Mouse (Mus musculus) cerebellum, postnatal 4 days (tissue): ENCODE results near the gene Vps45.

ENCODE experiments used
- DNase-seq, 2 experiments: peaks; one replicate each; pipeline ENCODE4 v3.0.0; 2022; ENCODE audit warnings: low spot score in 2 of 2, mixed read lengths in 1 of 2

Gene Vps45

DNA sequence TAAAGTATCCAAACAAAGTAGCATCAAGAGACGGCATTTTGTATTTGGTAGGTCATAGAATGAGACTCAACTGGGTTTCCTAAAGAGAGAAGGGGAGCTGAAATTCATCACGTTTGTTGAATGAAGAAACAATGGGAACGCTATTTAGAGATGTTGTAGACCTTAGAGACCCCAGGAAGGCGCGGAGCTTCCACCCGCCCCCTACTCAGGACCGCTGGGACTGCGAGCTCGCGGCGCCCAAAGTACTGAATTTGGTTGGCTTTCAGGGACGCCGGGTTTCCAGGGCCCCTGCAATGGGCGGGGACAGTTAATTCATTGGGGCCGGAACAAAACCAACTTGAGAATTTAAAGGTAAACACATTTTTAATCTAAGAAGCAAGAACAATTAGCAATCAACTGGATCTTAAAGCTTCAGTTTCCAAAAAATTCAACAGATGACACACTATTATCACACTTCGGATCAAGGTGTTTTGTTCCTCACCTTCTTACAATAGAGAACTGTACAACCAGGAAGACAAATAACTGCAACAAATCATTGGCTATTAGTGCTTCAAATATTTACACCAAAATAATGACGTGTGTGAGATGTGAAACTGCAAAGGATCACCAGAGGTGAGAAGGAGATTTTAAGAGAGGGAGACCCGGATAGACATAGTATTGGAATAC, at the start of gene Vps45:
TSS of gene Vps45 (minus strand) at position 236 of the 666 bp plus-strand sequence.
- peak; percentile 31 to 55 for DNase-seq

DNA sequence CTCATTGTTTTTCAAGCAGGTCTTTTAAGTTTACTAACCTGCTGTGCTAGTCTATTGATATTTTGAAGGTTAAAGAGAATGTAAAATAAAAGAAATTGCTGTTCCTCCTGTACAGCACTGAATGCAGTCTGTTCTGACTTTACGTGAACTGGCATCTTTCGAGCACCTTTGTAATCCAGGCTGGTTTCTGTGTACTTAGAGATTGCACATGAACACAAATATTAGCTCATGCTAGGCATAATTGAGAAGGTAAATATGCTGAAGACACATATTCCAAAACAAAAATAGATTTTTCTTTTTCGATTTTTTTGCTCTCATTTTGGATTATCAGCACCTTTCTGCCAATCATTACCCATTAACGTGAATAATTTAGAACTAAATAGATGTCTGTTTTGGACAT, 47.9 kb upstream of the Vps45 start:
- no peak for DNase-seq

GRCm38 (mm10) chr3:96105232-96105747, 47.0 kb upstream of the Vps45 start:
- DNase-seq, result no peak

DNA sequence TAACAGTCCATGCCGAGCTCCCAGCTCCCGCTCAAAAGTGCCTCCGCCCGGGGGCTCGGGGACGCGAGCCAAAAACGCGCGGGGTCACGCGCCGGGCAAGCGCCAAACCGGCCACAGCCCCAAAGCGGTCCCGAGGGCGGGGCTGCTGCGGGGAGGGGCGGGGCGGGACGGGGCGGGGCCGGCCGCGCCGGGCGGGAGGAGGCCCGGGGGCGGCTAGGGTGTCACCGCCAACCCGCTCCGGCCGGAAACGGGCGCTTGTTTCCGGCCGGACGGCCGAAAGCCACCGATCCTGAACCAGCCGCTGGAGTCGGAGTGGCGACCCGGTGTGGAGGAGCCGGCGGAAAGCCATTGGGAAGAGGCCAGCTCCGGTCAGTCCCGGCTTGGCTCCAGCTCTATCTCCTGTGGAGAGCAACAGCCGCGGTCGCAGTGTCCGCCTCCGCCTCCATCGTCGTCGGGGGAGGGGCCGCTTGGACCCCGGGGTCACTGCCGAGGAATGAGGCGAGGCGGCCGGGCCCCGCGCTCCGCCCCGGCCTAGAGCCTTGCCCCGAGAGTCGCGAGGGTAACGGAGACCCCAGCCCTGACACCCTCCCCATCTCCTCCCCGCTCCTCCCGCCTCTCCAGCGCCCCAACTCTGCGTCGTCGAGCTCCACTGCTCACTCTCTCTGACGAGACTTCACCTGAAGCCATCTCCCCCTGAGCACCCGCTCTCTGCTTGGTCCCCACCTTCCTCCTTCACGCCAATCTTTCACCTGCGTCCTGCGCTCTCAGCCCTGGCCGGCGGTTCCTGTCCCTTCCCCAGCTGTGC, 46.2 kb upstream of the Vps45 start, which contains the start of gene Otud7b:
TSS of gene Otud7b (plus strand) at position 267 of the 805 bp plus-strand sequence.
- DNase-seq, result peak; percentile 56 to 84

- DNase-seq, result no peak
Observed at GRCm38 (mm10) chr3:96103901-96104260, 45.6 kb upstream of the Vps45 start.

DNA sequence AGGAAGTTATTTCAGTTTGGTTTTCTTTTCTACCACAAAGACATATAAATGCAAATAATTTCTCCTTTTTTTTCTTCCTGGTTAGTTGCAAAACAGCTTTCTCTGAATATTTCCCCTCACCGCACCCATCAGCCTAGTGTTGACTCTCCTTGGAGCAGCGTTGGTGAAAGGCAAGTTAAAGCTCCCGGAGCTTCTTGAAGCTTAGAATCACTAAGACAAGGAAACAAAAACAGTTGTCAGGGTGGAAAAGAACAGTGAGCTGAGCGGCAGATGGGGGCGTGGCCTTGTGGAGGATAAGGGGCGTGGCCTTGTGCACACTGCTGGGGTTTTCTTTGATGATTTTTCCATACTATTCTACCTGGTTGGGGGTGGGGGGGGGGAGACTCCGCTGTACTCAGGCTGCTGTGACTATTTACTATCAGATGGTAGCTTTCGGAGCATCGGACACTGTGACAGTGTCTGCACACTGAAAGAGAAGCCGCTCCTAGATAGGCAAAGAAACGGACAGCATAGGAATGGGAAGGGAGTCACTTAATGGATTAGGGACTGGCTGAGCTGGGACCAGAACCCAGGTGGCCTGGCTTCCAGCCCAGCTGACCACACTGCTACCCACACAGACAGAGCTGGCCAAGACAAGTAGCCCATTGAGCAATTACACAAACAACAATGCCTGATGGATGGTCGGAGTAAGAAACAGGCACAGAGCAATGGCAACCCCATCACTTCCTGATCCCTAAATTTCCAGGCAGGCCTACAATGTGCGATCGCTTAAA, 44.0 kb upstream of the Vps45 start:
- DNase-seq, result no peak

- DNase-seq, result no peak
Observed at GRCm38 (mm10) chr3:96098616-96099267, 40.5 kb upstream of the Vps45 start.

DNA sequence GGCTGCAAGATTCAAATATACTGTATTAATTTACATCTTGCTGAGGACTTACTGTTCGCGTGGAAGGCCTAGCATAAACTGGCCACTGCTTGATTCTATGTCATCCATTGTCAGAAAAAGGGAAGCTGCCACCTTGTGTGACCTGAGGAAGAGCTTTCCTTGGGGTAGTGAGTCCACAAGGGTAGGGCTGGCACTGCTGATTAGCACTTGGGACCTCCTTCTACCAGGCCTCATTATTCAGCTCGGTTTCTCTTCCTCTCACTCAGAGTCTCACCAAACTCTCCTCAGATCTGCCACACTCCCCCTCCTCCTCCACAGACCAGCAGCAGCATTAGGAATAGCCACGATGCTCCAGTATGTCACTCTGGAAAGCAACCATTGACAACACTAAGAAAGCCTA, 39.9 kb upstream of the Vps45 start:
- no peak for DNase-seq

GRCm38 (mm10) chr3:96094203-96094602, 35.9 kb upstream of the Vps45 start:
- DNase-seq, result no peak

DNA sequence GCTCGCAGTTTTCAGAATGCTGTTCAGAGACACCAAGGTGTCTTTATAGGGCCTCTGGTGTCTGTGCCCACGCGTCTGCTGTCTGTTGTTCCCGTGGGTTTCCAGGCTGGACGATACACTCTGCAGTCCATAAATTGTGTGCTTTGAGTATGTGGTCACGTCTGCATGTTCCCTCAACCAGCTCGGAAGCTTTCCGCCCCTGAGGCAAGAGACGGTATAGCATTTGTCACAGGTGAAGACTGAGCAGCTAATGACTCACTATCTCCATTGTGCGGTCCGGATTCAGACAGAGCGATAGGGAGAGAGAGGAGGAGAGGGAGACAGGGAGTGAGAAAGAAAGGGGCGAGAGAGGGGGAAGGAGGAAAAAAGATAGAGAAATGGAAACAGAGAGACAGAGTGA, 35.2 kb upstream of the Vps45 start:
- DNase-seq, result no peak

GRCm38 (mm10) chr3:96091966-96092365, 33.7 kb upstream of the Vps45 start:
- no peak for DNase-seq

GRCm38 (mm10) chr3:96091146-96091545, 32.9 kb upstream of the Vps45 start:
- no peak for DNase-seq

DNA sequence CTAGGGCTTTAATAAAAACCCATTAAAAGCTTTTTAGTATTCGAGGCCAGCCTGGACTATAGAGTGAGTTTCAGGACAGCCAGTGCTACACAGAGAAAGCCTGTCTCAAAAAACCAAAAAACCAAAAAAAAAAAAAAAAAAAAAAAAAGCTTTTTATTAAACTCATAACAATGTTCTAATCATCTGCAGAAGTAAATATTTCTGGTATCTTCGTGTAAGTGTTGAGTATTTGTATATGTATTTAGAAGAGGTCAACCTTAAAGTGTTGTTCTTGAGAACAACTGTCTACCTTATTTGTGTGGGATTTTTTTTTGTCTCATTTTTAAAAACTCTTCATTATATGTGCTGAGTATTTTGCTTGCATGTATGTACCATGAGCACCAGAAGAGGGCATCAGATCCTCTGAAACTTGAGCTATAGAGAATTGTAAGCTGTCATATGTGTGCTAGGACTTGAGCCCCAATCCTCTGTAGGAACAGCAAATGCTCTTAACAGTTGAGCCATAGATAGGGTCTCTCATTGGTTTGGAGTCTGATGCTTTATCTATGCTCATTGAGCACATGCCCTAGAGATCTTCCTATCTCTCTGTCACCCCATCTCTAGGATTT, 31.7 kb upstream of the Vps45 start:
- DNase-seq, result no peak

GRCm38 (mm10) chr3:96087801-96088200, 29.5 kb upstream of the Vps45 start:
- no peak for DNase-seq

DNA sequence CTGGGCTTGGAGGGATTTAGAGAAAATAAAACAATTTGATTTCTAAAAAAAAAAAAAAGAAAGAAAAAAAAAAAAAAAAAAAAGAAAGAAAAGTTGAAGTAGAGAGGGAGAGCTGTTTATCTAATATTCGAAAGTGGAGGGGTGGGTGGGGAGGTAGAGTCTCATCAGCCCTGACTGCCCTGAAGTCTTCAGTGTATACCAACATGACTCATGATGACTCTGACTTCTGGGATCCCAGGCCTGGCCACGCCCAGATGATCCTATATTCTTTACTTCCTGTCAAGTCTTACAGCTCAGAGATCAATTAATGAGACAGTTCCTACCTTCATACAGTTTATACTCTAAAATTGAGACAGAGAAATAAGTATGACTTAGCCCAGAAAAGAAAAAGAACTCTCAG, 29.0 kb upstream of the Vps45 start:
- DNase-seq, result no peak

DNA sequence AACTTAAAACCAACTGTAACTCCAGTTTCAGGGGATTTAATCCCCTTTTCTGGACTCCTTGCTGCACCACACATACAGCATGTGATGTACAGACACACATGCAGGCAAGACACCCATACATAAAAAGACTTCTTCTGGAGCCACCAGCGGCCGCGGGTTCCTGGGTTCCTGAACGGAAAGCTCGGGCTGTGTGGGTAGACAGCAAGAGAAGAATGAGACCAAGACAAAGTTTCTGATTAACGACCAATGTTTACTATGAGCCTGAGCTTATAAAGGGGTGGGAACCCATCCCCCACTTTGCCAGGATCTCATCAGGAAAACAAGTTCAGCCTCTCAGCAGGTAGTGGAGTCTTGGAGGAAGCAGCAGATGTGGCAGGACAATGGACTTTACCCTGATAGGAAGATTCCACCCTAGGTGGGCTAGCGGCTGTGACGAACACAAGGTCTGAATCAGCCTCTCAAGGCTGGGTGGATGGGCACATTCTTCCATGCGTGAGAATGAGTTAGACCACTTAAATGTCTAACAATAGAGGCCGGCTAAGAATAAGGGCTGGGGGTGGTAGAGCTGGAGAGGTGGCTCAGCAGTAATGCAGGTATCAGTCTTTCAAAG, 26.0 kb upstream of the Vps45 start:
- DNase-seq, result no peak

GRCm38 (mm10) chr3:96082714-96083508, 24.6 kb upstream of the Vps45 start:
- no peak for DNase-seq

DNA sequence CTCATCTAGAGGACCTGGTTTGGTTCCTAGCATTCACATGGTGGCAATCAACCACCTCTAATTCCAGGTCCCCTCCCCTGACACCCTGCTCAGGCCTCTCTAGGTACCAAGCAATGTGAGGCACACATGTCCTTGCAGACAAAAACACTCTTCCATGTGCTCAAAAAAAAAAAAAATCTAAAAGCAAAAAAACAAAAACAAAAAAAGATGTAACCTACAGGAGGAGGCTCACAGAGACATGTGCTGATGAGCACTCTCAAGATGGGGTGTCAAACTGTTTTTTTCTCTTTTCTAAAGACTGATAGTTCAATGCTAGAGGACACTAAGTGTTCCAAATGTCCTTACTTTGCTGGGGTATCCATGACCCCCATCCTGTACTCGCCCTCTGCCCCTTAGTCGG, 23.8 kb upstream of the Vps45 start:
- DNase-seq, result no peak

- DNase-seq, result no peak
Observed at GRCm38 (mm10) chr3:96081650-96082049, 23.4 kb upstream of the Vps45 start.

- no peak for DNase-seq
Observed at GRCm38 (mm10) chr3:96081006-96081405, 22.7 kb upstream of the Vps45 start.
